Mouse (Mus musculus) cerebellum, adult 11 months (tissue): ENCODE data around the gene Spata31d1b.
"Not testable (repeated sequence)": the region's sequence is repeated elsewhere in the genome, so short reads cannot be mapped to it uniquely, and the experiment has no call there.

ENCODE experiments used
- DNase-seq: peaks from one replicate; pipeline ENCODE4 v3.0.0; 2022

Gene Spata31d1b

DNA sequence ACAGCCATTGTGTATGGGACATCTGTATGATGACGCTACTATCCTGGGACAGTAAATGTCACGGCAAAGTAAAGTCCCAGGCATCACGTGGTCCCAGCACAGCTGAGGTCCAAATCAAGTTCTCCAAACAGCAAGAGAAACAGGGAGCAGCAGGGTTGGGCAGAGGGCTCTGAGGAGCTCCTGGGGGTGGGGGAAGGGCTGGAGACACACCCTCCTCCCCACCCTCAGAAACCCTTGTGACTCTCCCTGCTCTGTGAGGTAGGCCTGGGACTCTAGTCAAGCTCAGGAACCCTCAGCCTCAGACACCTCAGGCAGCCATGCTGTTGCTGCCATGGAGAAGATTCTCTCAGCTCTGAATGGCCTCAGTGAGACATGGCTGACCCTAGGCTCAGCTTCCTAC lies at the start of gene Spata31d1b:
Spata31d1b (plus strand) TSS at position 301 of the 400 bp plus-strand sequence.
- DNase-seq, result not testable (repeated sequence)

DNA sequence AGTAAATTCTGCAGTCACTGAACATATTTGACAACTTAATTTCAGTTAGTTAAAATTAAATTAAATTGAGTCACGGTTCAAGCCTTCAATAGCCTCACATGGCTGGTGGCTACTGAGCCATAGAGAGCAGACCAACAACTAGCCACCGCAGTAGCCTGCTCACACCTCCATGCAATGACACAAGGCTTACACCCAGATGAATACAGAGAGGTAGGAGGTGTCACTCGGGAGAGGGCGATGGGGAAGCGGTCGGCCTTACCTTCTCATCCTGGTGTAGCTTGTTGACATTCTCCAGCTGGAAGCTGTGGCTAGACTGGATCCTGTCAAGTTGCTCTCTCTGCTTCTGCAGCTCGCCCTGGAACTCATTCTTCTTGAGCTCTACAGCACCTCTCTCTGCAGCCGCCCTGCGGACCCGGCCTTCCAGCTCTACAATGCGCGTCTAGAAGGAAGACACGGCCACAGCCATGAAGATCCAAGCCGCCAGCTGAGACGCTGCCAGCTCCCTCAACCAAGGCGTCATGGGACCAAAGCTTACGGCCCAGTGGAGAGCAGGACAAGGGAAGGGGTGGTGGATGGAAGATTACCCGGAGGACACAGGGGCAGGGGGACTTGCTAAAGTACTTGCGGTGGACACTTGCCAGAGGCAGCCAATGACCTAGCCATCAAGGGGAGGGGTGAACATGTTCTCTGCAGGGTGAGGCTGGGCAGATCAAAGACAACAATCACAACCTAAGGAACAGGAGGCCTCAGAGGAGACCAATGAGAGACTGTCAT lies 48.0 kb upstream of the Spata31d1b start:
- DNase-seq, result no peak

DNA sequence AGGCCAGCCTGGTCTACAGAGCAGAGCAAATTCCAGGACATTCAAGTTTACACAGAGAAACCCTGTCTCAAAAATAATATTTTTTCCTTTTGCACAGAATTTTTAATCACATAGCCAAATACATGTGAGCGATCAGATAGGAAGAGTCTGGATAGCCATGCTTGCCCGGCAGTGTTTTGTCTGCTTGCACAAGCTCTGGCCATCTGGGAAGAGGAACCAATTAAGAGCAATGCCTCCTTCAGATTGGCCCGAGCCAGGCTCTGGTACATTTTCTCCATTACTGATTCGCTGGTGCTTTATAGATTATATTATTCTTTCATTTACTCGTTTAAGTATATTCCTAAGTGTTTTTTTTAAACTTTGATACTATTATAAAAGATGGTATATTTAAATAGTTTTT lies 44.3 kb upstream of the Spata31d1b start:
- no peak for DNase-seq

DNA sequence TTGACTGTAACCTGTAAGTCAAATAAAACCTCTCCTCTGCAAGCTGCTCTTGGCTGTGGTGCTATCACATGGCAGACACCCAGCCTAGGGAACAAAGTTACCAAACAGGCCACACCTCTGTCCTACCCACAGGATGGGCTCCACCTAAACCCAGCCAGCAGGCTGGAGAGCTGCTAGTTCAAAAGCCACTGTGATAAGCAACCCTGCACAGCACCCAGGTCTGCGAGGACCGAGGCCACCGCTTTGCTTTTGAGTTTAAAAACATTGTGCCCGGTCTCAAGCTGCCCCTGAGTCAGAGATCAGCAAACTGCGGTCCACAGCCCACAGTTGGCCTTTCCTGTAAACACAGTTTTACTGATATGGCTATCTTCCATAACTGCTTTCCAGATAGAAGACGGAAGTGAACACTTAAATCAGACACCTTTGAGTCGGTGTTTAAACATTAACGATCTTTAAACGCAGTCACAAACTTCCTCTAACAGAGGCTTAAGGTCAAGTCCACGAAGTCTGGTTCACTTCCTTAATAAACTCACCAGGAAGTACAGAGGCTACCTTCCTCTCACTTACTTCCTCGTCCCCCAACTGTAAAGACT lies 43.5 kb upstream of the Spata31d1b start:
- no peak for DNase-seq

DNA sequence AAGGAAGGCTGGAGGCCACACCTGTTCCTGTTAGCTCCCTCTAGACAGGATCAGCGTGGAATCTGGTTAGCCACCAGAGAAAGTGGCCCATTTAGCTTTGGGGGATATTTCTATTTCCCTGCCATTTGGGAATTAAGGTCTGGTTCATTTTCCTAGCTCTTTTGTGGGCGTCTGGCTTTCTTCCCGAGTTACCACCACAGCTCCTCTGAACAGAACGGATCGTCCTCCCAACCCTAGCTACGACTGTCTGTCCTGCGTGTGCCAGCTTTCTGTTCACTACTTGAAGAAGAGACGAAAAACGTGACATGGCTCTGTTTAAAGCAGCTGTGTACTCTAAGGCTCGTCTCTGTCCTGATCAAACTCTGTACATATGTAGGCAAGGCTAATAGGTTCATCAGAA lies 42.1 kb upstream of the Spata31d1b start:
- no peak for DNase-seq

DNA sequence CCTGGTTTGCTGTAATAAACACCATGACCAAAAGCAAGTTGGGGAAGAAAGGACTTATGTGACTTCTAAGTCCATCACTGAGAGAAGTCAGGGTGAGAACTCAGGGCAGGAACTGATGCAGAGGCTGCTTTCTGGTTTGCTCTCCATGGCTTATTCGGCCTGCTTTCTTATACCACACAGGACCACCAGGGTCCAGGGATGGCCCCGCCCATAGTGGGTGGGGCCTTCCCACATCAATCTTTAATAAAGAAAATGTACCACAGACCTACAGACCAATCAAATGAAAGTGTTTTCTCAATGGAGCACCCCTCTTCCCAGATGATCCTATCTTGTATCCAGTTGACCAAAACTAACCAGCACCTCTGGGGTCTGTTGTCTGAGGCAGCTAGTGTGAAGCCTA lies 40.6 kb upstream of the Spata31d1b start:
- DNase-seq, result no peak

DNA sequence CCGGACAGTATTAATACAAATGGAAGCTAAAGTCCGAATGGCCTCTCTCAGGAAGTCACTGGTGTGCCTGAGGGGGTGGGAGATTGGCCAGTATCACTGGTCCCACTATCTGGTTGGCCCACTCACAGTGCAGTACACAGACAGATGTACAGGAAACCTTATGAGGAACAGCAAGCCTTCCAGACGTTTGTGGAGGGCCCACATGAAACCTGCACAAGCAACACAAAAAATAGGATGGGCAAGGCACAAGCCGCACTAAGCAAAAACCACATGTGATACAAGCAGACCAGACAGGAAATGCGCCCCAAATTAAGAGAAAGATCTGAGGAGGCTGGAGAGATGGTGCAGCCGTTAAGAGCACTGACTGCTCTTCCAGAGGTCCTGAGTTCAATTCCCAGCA lies 39.8 kb upstream of the Spata31d1b start:
- DNase-seq, result no peak

DNA sequence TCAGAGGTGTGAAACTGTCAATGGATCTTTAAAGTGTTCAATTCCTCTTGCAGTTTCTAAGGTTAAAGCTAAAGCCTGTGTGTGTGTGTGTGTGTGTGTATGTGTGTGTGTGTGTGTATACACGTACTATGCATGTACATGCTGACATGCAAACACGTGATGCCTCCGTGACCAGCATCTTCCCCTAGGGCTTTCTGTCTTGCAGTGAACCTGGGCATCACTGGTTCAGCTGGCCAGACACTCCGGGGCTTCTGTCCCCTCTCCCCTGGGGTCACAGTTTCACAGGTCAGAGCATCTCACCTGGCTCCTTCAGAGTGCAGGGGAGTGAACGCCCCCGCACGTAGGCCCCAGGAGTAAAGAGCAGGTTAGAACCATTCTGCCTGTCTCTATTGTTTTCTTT lies 38.5 kb upstream of the Spata31d1b start:
- DNase-seq, result no peak

DNA sequence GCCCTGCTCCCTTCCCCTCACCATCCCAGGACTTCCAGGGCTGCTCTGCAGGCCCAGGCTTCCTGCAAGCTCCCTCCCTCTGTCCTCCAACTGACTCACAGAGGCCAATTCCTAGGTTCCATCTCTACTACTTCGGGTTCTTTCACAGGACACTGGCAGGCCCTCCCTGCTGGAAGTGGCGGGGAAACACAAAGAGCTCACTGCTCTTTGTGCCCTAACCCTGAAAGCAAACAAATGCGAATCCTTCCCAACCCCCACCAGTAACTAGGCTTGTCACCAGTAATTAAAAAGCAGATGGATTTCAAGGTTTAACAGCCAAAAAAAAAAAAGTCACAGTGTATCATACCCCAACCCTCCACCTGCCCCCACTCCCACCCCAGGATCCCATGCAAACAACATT lies 37.9 kb upstream of the Spata31d1b start:
- no peak for DNase-seq

DNA sequence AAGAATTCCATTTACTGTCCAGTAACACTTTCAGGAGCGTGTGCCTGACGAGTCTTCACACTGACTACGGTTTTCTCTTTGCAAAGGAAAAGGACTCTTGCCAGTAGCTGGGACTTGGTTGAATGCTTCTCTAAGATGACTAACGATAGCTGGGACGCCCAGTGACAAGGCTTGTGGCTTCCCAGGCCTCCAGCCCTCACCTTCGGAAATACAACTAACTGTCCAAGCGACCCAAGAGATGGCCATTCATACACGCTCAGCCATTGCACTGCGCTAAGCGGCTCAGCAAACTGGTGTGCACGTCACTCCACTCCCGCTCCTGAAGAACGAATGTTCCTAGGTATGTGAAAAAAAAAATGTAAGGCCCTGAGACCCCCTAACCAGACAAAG lies 37.3 kb upstream of the Spata31d1b start:
- DNase-seq, result no peak

DNA sequence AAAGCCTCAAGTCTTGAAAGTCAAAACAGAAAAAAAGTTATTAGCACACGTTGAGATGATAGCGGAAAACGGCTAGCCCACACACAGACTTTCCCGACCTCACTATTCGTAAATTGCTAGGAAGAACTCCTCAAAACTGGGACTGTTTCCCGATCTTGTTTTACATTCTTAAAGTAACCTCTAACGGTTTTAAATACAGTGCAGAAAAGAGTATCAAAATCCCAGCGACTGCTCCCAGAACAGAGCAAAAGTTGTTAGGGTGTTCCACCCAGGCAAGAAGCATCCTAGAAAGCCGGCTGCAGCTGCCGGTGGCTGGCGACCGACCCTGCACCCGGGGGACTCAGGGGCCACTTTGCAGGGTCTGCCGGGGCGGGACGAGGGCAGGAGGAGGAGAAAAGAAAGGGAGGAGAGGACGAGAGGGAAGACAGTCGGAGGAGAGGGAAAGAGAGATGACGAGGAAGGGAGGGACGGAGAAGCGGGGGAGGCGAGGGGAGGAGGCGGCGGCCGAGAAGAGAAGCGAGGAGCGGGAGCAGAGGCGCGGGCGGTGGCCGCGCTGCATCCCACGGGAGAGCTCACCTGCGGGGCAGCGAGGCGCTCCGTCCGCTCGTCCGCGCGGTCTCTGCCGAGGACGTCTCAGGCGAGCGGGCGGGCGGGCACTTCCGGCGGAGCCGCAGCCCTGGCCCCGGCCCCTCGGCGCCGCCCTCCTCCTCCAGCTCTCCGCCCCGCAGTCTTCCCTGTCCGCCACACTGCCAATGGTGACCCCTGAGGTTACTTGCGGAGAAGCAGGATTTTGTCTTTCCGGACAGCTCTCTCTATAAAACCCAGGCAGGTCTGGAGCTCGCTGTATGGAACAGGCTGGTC lies 36.7 kb upstream of the Spata31d1b start, which contains the start of gene Golm1:
Golm1 (minus strand) TSS at position 661 of the 861 bp plus-strand sequence.
- DNase-seq, result peak; percentile 55

DNA sequence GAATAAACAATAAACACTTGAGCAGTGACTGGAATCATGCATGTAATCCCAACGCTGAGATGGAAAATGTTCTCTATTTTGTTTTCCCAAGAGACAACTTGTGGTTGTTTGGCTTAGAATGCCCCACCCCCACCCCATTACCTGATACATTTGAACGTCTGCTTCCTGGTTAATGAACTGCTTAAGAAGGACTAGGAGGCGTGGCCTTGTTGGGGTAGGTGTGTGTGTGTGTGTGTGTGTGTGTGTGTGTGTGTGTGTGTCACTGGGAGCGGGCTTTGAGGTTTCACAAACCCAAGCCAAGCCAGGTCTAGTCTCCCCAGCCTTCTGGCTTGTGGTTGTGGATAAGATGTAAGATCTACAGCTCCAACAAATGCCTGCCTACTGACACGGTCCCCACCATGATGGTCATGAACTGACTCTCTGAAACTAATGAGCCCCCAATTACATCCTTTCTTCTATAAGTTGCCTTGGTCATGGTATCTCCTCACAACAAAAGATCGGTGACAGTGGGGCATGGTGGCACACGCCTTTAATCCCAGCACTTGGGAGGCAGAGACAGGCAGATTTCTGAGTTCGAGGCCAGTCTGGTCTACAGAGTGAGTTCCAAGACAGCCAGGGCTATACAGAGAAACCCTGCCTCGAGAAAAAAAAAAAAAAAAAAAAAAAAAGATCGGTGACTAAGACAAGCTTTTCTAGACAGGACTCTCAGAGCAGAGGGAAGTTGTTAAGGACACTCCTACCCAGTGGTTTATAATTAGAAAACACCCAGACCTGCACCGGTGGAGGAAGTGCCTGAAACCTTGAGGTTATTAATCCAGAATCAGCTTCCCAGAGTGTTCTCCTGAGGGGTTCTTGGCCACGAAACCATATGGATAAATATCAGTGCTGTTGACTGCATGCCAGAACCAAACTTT lies 35.5 kb upstream of the Spata31d1b start:
- no peak for DNase-seq

DNA sequence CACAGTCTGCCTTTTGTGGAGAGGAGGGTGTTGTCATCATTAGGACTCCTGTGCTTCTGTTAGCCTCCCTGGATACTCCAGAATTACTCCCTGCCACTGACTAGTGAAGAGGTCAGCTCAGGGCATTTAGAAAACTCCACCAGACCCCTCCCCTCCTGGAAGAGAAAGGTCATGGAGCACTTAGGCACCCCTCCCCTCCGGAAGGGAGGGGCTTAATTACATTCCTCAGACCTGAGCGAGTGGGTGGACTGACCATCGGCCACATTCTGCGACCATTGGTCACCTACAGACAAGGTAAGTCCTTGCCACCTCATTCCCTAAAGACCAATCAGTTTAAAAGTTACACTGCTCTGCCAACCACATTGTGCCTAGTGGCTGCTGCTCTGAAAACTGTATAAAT lies 32.8 kb upstream of the Spata31d1b start:
- DNase-seq, result no peak

DNA sequence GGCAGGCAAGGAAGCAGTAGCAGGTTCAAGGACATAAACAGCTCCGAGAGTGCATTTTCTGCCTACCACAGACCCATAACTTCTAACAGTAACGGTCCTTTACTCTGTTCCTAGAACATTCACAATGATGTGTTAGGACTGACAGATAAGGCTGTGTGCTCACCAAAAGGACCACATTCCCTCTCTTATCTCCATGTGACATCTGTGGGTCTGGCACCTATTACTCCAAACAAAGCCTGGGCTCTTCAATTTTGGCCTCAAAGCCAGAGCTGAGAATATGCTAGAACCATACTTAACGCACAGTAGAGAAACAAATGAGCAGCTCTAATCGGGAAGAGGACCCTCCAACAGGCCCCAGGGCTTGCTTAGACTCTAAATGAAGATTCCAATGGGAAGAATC lies 32.2 kb upstream of the Spata31d1b start:
- DNase-seq, result no peak

DNA sequence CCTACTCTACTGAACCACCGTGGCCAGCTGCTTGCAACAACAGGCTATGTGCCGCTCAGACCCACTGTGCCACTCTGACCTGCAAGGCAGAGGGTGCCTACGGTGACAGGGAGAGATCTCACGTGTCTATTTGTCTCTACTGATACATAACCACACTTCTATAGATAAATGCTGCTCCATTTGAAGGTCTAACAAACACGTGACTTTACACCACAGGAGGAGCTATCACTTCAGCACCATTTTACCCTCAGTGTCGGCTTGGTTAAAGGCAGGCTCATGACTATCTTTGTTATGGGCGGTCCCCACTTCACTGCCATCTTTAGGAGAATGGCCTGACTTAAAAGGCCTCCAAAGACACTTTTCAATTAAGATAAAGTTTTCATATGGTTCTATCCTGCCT lies 29.5 kb upstream of the Spata31d1b start:
- no peak for DNase-seq

DNA sequence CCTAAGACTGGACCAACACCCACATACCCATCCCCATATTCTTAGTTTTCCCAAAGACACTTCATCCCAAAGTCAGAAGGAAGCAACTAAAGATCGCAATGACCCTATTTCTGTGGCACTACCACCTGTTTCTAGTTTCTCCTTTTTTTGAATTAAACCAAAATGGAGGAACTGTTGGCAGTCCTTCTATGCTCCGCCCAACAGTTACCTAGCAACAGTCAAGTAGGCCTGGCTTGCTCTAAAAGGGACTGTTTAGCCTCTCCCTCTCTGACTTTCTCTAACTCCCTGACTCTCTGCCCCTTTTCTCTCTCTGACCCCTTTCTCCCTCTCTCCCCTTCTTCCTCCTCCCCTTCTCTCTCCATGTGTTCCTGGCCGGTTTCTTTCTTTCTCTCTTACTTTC lies 26.8 kb upstream of the Spata31d1b start:
- DNase-seq, result no peak

DNA sequence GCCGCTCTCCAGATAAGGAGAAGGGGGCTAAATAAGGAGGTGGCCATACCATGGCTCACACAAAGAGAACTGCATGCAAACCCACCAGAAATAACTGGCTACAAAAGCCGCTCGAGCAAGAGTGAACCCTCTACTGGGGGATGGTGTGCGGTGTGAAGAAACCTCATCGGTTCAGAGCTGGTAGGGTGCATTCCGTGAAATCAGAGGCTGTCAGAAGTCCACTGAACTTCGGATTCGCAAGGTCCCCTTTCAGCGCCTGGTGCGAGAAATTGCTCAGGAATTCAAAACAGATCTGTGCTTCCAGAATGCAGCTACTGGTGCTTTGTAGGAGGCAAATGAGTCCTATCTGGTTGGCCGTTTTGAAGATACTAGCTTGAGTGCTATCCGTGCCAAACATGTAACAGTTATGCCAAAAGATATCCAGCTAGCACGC lies 23.7 kb upstream of the Spata31d1b start:
- DNase-seq, result no peak

DNA sequence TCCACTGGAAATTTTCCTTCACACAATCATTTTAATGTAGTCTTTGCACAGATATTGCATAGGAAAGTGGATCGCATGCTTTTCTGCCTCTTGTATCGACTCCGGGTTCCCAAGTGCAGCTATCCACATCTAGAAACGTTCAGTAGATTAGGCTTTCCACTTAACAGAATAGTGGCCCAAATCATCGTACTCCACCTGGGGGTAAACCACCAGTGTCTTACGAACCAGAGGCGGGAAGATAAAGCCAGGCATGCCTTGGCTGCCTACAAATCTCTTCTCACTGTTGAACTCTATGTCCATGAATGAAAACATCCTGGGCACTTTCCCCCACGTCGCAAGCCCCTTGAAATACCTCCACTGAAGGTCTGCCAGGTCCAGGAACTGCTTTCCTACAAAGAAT lies 22.8 kb upstream of the Spata31d1b start:
- DNase-seq, result no peak

DNA sequence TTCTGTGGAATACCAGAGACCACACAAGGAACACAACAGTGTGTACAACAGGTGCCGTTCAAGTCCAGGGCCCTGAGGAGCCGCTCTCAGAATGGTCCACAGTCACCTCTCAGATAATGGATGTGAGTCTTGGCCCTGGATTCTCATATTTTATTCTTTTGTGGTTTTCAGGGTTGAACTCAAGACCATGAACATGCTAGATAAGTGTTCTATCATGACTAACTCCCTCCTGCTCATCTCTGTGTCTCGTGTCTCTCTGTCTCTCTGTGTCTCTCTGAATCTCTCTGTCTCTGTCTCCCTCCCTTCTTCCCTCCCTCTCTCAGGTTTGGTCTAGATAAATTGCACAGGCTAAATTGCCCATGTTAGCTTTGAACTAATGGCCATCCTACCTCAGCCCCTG lies 22.2 kb upstream of the Spata31d1b start:
- DNase-seq, result no peak

DNA sequence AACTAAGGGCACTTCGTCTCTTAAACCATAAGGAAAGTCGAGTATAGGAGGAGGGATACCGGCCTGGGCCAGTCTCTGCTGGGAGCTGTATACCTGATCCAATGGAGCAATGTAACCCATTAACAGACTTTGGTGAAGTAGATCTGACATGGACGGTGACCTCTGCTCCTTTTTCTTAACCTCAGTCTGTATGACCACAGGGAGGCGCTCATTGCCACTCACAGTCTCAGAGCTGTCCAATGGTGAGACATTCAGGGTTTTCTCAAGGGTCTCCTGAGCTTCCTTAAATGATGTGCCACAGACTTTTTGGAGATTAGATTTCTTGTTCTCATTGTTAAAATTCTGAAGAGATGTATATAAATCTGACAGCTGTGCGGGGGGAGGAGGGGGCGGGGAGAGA lies 21.5 kb upstream of the Spata31d1b start:
- DNase-seq, result no peak

DNA sequence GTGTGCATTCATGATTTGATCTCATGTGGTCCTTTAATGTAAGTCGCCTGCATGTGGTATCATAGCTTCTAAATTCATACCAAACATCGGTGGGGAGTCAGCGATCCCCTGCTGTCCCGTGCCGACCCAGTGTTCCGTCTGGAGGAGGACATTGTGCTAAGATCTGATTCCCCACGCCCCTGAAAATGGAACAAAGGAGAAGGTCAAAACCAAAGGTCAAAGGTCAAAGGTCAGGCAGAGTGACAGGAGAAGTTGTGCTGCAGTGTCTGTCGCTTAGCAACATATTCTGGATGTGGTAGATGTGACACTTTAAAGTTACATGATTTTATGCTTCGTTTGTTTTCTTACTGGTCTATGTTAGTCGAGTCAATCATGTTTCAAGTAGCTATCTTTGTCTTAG lies 20.6 kb upstream of the Spata31d1b start:
- no peak for DNase-seq

DNA sequence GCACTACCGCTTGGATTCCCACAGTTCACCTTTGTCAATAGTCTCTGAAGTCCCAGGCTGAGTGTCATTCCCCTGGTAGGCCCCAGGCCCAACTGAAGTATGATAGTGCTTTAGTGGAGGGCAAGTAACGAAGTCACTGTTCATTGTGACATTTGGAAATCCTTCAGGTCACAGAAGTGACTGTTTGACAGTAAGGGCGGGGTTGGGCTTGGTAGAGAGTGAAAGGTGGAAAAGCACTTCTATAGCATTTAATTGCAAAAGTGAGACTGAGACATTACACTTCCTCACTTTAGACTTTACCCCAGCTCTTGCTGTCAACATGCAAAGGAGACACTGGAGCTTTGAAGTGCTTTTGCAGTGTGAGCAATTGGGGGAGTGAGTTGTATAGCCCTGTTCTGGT lies 18.1 kb upstream of the Spata31d1b start, which contains the start of gene 4921517D22Rik:
4921517D22Rik (minus strand) TSS at position 101 of the 400 bp plus-strand sequence.
- no peak for DNase-seq

DNA sequence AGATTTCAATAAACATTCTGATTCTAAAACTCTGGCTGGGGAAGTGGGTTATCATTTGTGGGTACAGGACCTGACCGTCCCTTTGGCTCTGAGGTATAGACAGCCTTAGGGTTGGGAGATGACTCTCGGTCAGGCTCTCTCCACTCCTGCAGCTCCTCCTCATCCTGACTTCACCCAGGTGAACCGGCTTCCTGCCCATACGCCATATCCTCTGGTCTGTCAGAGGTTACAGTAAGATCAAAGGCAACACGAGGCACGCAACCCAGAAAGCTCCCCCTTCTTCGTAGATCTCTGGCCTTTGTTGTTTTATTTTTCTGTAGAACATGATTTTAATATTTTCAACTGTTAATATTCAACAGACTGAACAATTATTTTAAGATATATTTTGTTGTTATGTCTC lies 16.3 kb upstream of the Spata31d1b start:
- DNase-seq, result no peak
